In genomic region chr11:59185490-59185889, GRCm38 (mm10) we compare ENCODE assay signal across 20 mouse cellular contexts. TPM values are rescaled to one million over a fixed set of nuclear protein-coding genes. Genes with fewer than 3 reads are reported as not detected.
"Had no signal": no experiment of that assay in that cellular context is flagged by ENCODE, and none has a peak within 500 bp of the region (broad histone marks: within the 10 kb centered on the region; RNA-seq: fewer than 3 reads in every experiment).

No protein-coding gene starts in this region.

- H3K4me3 ChIP-seq: midbrain, embryonic 10.5 days; midbrain, embryonic 12.5 days; myocyte; neural tube, embryonic 12.5 days; neural tube, embryonic 15.5 days had no signal

- DNase-seq: lung, adult 18-20 months; lung, embryonic 14.5 days; lung, postnatal 10 days; lung, postnatal 4 days; midbrain, embryonic 14.5 days; retina, postnatal 1 day; right cerebral cortex, adult 18-20 months; right cerebral cortex, postnatal 25 days; right cerebral cortex, postnatal 4 days; spleen, adult 18-20 months; thymus, adult 18-20 months; thymus, postnatal 14 days; thymus, postnatal 36 days had no signal

- H3K4me2 ChIP-seq: lung, embryonic 14.5 days; midbrain, embryonic 12.5 days; neural tube, embryonic 12.5 days; neural tube, embryonic 15.5 days had no signal

- H3K9ac ChIP-seq: lung, embryonic 14.5 days; midbrain, embryonic 12.5 days; neural tube, embryonic 12.5 days; neural tube, embryonic 15.5 days had no signal

- H3K9me3 ChIP-seq: midbrain, embryonic 10.5 days; midbrain, embryonic 12.5 days; neural tube, embryonic 12.5 days; neural tube, embryonic 15.5 days had no signal

- ATAC-seq: midbrain, embryonic 16.5 days had no signal

- H3K27ac ChIP-seq: midbrain, embryonic 10.5 days; midbrain, embryonic 12.5 days; neural tube, embryonic 12.5 days; neural tube, embryonic 15.5 days had no signal

- H3K27me3 ChIP-seq: midbrain, embryonic 12.5 days; neural tube, embryonic 12.5 days; neural tube, embryonic 15.5 days had no signal

RNA-seq across cellular contexts. Expression of gene Gjc2, which starts 2.5 kb away (rescaled TPM):
- total RNA-seq: megakaryocyte, adult 5-6 weeks had no signal
- polyA plus RNA-seq: midbrain, embryonic 10.5 days had no signal
